8 mouse cellular contexts compared by ENCODE assay signal in the genomic region with DNA sequence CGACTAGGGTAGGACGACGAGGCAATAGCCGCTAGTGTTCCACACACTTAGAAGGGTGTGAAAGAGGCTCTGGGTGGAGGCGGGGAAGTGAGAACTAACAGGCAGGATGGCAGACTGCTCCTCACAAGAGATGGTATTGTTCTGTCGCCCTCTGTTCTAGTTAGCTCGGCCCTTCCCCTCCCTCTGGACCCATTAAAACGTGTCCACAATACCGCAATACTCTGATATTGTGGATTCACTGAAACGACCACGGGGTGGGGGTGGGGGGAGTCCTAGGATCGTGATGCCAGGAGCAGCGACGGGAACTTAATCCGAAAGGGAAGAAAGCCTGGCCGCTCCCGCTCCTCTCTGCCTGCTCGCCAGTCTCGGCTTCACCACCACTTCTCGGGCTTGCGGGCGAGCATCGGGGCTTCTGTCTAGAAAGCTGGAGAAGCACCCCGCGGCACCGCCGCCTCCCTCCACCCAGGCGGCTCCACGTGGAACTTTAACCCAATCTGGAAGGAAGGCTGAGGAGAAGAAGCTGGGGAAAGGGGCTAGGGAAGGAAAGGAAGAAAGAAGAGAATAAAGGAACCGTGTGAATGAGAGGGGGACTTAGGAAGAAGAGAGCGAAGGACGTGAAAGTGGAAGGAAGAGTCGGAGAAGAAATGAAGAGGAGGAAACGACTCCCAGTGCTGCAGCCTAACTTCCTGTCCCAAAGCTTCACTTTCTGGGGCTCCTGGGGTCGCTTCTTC. TPM values are rescaled to one million over a fixed set of nuclear protein-coding genes. Genes with fewer than 3 reads are reported as not detected.
DNase-seq lines count a peak whose midpoint lies in the region; ATAC-seq and TF ChIP-seq lines count a peak whose summit lies in the region.

No protein-coding gene starts in this region.

- WGBS in embryonic facial prominence, embryonic 12.5 days, result under 1% methylated on average over 35 of the region's 35 CpGs
- under 1% methylated on average over 35 of the region's 35 CpGs for WGBS in hindbrain, postnatal 0 days
- under 1% methylated on average over 35 of the region's 35 CpGs for WGBS in midbrain, embryonic 14.5 days

- H3K4me2 ChIP-seq in embryonic facial prominence, embryonic 12.5 days (replicated peaks), result peak overlapping the region; percentile 54
- peak overlapping the region; percentile 56 for H3K4me2 ChIP-seq in hindbrain, postnatal 0 days (ENCODE audit: low read depth, low read length)
- peak overlapping the region; percentile 63 for H3K4me2 ChIP-seq in midbrain, embryonic 14.5 days (ENCODE audit: low read length)

- no peaks in the 10 kb centered on the region for H3K36me3 ChIP-seq in embryonic facial prominence, embryonic 12.5 days
- no peaks in the 10 kb centered on the region for H3K36me3 ChIP-seq in hindbrain, postnatal 0 days (ENCODE audit: insufficient read depth, low read length)
- no peaks in the 10 kb centered on the region; the same call in none of the 2 replicates for H3K36me3 ChIP-seq in midbrain, embryonic 14.5 days (ENCODE audit: control insufficient read depth, insufficient read depth, low read length)

- 0 out of 2 replicates have a peak, but pooled peaks have one; percentile 25 for ATAC-seq in frontal cortex, adult (ENCODE audit: low TSS enrichment)
- ATAC-seq in embryonic facial prominence, embryonic 12.5 days (ENCODE audit: insufficient number of reproducible peaks, insufficient read depth, low FRiP score, low TSS enrichment), result no peak
- ATAC-seq in hindbrain, postnatal 0 days, result no peak
- peak; percentile 34; the same call in 1 of the 2 replicates for ATAC-seq in midbrain, embryonic 14.5 days (ENCODE audit: low FRiP score, low TSS enrichment)

- H3K4me3 ChIP-seq in embryonic facial prominence, embryonic 12.5 days, result peak overlapping the region; percentile 36
- H3K4me3 ChIP-seq in hindbrain, postnatal 0 days (ENCODE audit: low read length), result peak overlapping the region; percentile 29
- H3K4me3 ChIP-seq in midbrain, embryonic 14.5 days (replicated peaks; ENCODE audit: low read depth, low read length), result peak overlapping the region; percentile 47

- H3K27ac ChIP-seq in embryonic facial prominence, embryonic 12.5 days, result no peak overlapping the region
- no peak overlapping the region for H3K27ac ChIP-seq in hindbrain, postnatal 0 days
- peak overlapping the region; percentile 97 for H3K27ac ChIP-seq in midbrain, embryonic 14.5 days (replicated peaks; ENCODE audit: low read depth, low read length)

- no peak for DNase-seq in frontal cortex, postnatal 36 days (ENCODE audit: low spot score in 2 of 2)
- DNase-seq in A20 (ENCODE audit: low read depth, low spot score), result peak; percentile 73
- DNase-seq in hindbrain, postnatal 0 days (ENCODE audit: low spot score), result no peak
- peak; percentile 73 for DNase-seq in midbrain, embryonic 14.5 days
- DNase-seq in urinary bladder, adult 18-20 months (ENCODE audit: low spot score in 2 of 2), result no peak
- no peak for DNase-seq in right cerebral cortex, adult 18-20 months

- H3K27me3 ChIP-seq in embryonic facial prominence, embryonic 12.5 days, result peaks cover 76% of the 10 kb centered on the region
- H3K27me3 ChIP-seq in hindbrain, postnatal 0 days (ENCODE audit: insufficient read depth, low read length), result peaks cover 38% of the 10 kb centered on the region
- peaks cover 40% of the 10 kb centered on the region for H3K27me3 ChIP-seq in midbrain, embryonic 14.5 days (ENCODE audit: control insufficient read depth, insufficient read depth, low read length)

- H3K4me1 ChIP-seq in embryonic facial prominence, embryonic 12.5 days, result peaks cover 22% of the 10 kb centered on the region
- peaks cover 9% of the 10 kb centered on the region; the same call in 1 of the 2 replicates for H3K4me1 ChIP-seq in hindbrain, postnatal 0 days (ENCODE audit: insufficient read depth, low read length)
- peaks cover 9% of the 10 kb centered on the region for H3K4me1 ChIP-seq in midbrain, embryonic 14.5 days (ENCODE audit: control insufficient read depth, insufficient read depth, low read length)

- TF ChIP-seq CTCF in hindbrain, postnatal 0 days (IDR thresholded peaks at IDR 0.05; ENCODE audit: low read depth), result no peak

- H3K9ac ChIP-seq in embryonic facial prominence, embryonic 12.5 days, result peak overlapping the region; percentile 40
- H3K9ac ChIP-seq in hindbrain, postnatal 0 days (replicated peaks; ENCODE audit: low read length), result 0 out of 2 replicates have a peak overlapping the region, but pooled peaks have one; percentile 14
- peak overlapping the region; percentile 93 for H3K9ac ChIP-seq in midbrain, embryonic 14.5 days (replicated peaks; ENCODE audit: low read length)

- no peaks in the 10 kb centered on the region for H3K9me3 ChIP-seq in embryonic facial prominence, embryonic 12.5 days
- H3K9me3 ChIP-seq in hindbrain, postnatal 0 days (ENCODE audit: low read length), result no peaks in the 10 kb centered on the region
- H3K9me3 ChIP-seq in midbrain, embryonic 14.5 days (ENCODE audit: control insufficient read depth, low read length), result no peaks in the 10 kb centered on the region

RNA-seq across cellular contexts. Expression of a gene that starts 4.9 kb away (rescaled TPM):
- polyA plus RNA-seq in embryonic facial prominence, embryonic 12.5 days (2016; fragmentation: Nextera tagmentation; extraction: Ambion mirVana), result 0.91 and 1.3 TPM in 2 replicates
- total RNA-seq in hindbrain, postnatal 0 days (2014; rRNA removed), result 9.1 and 12.0 TPM in 2 replicates
- polyA plus RNA-seq in hindbrain, postnatal 0 days (2015; fragmentation: Nextera tagmentation; extraction: Ambion mirVana), result 5.4 and 15.5 TPM in 2 replicates
- polyA plus RNA-seq in midbrain, embryonic 14.5 days (2014; fragmentation: Nextera tagmentation; extraction: Ambion mirVana), result 114 and 129 TPM in 2 replicates

RNA-seq across cellular contexts. Expression of a gene that starts 13.1 kb away (rescaled TPM):
- 43.2 and 43.4 TPM in 2 replicates for polyA plus RNA-seq in embryonic facial prominence, embryonic 12.5 days (2016; fragmentation: Nextera tagmentation; extraction: Ambion mirVana)
- total RNA-seq in hindbrain, postnatal 0 days (2014; rRNA removed), result 29.1 and 32.7 TPM in 2 replicates
- polyA plus RNA-seq in hindbrain, postnatal 0 days (2015; fragmentation: Nextera tagmentation; extraction: Ambion mirVana), result 45.0 and 45.6 TPM in 2 replicates
- 47.4 and 52.1 TPM in 2 replicates for polyA plus RNA-seq in midbrain, embryonic 14.5 days (2014; fragmentation: Nextera tagmentation; extraction: Ambion mirVana)

Comparison
In these comparisons a context has a peak if more than half of its experiments do, and no peak if none do; other contexts are left out.
1. ATAC-seq: peak in frontal cortex, adult (single experiment) and midbrain, embryonic 14.5 days (single experiment); none in embryonic facial prominence, embryonic 12.5 days (single experiment) and hindbrain, postnatal 0 days (single experiment).
2. DNase-seq: peak in A20 (single experiment) and midbrain, embryonic 14.5 days (single experiment); none in frontal cortex, postnatal 36 days (0 of 2), hindbrain, postnatal 0 days (single experiment), urinary bladder, adult 18-20 months (0 of 2) and right cerebral cortex, adult 18-20 months (single experiment).
3. H3K9ac ChIP-seq: peak in every context shown above with its lines; median percentile 93 in midbrain, embryonic 14.5 days; 40 in embryonic facial prominence, embryonic 12.5 days; 14 in hindbrain, postnatal 0 days.
4. Peak in every context shown above with its lines, with median percentiles within 50 percentile points of each other: H3K4me2 ChIP-seq and H3K4me3 ChIP-seq.